Mouse (Mus musculus) liver, embryonic 14.5 days (tissue): Measurements from ENCODE around the gene Fdx1. TPM values are rescaled to one million over a fixed set of nuclear protein-coding genes. Genes with fewer than 3 reads are reported as not detected.

Experiments
- ATAC-seq: fragments of 200-750 bp; cut with Nextera tagmentation; 2 replicates; pipeline ENCODE4 v1.8.0; 2017; ENCODE audit warnings: moderate number of reproducible peaks, mild to moderate bottlenecking, moderate library complexity; ENCODE audit not compliant: insufficient read depth
- DNase-seq, 3 experiments: peaks; one replicate each; pipeline ENCODE4 v3.0.0-alpha.2; 2012 to 2013; ENCODE audit warnings: low read depth in 3 of 3, low spot score in 3 of 3
- H3K27ac ChIP-seq: fragments of 300-500 bp; sonication (generic); 2 replicates; pipeline ENCODE4 v1.5.1; 2014; ENCODE audit warnings: moderate library complexity, mild to moderate bottlenecking, control low read depth, inconsistent platforms
- H3K27me3 ChIP-seq: fragments of 300-500 bp; sonication (generic); 2 replicates; pipeline ENCODE4 v1.6.1; 2014; ENCODE audit warnings: mild to moderate bottlenecking, low read length, moderate library complexity; ENCODE audit not compliant: control insufficient read depth, insufficient read depth
- H3K36me3 ChIP-seq: fragments of 300-500 bp; sonication (generic); replicated peaks from 2 replicates; pipeline ENCODE4 v1.6.1; 2014; ENCODE audit warnings: low read depth; ENCODE audit not compliant: control insufficient read depth, insufficient read depth
- H3K4me1 ChIP-seq, 2 experiments: fragments of 200-500 bp in 1 of 2; fragments of 300-500 bp in 1 of 2; sonication (generic) in 1 of 2; replicated peaks; 2 replicates each; pipeline ENCODE4 v1.6.1; 2012 to 2014; ENCODE audit warnings: antibody characterized with exemption in 1 of 2, inconsistent platforms in 1 of 2, low read length in 1 of 2; ENCODE audit not compliant: control insufficient read depth in 2 of 2, insufficient read depth in 2 of 2
- H3K4me2 ChIP-seq: fragments of 300-500 bp; sonication (generic); 2 replicates; pipeline ENCODE4 v1.6.1; 2014; ENCODE audit warnings: low read depth, mild to moderate bottlenecking, control low read depth, moderate library complexity
- H3K4me3 ChIP-seq, 2 experiments: fragments of 200-500 bp in 1 of 2; fragments of 300-500 bp in 1 of 2; sonication (generic) in 1 of 2; 2 replicates each; pipeline ENCODE4 v1.5.1; 2012 to 2014; ENCODE audit warnings: low read depth in 2 of 2, low read length in 2 of 2, mild to moderate bottlenecking in 2 of 2, control low read depth in 1 of 2, inconsistent platforms in 1 of 2, moderate library complexity in 1 of 2; ENCODE audit not compliant: insufficient read depth in 1 of 2
- H3K9ac ChIP-seq: fragments of 300-500 bp; sonication (generic); replicated peaks from 2 replicates; pipeline ENCODE4 v1.6.1; 2014; ENCODE audit warnings: mild to moderate bottlenecking, control low read depth, moderate library complexity
- H3K9me3 ChIP-seq: fragments of 300-500 bp; sonication (generic); 2 replicates; pipeline ENCODE4 v1.6.1; 2016; ENCODE audit warnings: low read length, mixed read lengths; ENCODE audit not compliant: control insufficient read depth
- CTCF ChIP-seq: IDR thresholded peaks from 2 replicates; pipeline ENCODE4 v1.5.1; 2016; ENCODE audit warnings: antibody characterized with exemption, low read depth, control low read depth
- EP300 ChIP-seq: IDR thresholded peaks from 2 replicates; pipeline ENCODE4 v1.6.1; 2016; ENCODE audit warnings: antibody characterized with exemption, low read depth
- WGBS: fragments of 180-500 bp; shearing (Covaris S2); extraction: QIAGEN DNeasy Blood & Tissue Kit; methylation state at CpG from one replicate; pipeline ENCODE4 v1.1.7; 2014; ENCODE audit not compliant: insufficient replicate concordance; 5-methylcytosine and 5-hydroxymethylcytosine counted together
- polyA plus RNA-seq, 2 experiments: library from polyadenylated mRNA; depleted of rRNA in 1 of 2; stranded (reverse) in 1 of 2; unstranded in 1 of 2; fragments of >200 nt; fragmentation: Nextera tagmentation in 1 of 2; extraction: Ambion mirVana in 1 of 2; gene quantifications; 2 replicates each; pipeline versions ENCODE4 v1.2.1 to v1.2.3; 2012 to 2014

Fdx1 gene
- polyA plus RNA-seq, 2 experiments = 12.0 to 36.4 TPM

DNA sequence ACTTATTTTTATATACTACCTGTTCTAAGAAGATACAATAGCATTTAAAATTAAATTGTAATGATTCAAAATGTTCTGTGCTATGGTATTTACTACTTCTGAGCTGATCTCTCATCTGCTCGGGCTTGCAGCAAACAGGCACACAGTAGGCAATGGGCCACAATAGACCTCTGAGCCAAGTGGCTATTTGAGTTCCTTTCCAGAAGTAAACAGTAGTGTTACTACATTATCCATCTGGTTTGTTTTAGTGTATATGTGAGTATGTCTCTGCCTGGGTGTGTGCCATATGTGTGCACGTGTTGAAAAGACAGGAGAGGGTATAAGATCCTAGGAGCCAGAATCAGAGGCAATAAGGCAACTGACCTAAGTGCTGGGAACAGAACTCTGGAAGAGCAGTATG is 6.9 kb downstream of the Fdx1 start:
- DNase-seq = no peak
- H3K4me2 ChIP-seq = no peak overlapping the region
- TF ChIP-seq CTCF = no peak
- no peak for TF ChIP-seq EP300
- H3K9ac ChIP-seq = no peak overlapping the region
- H3K36me3 ChIP-seq = no peaks in the 10 kb centered on the region
- H3K4me3 ChIP-seq = no peak overlapping the region
- WGBS = 54% methylated on average over 2 of the region's 2 CpGs
- H3K27me3 ChIP-seq = no peaks in the 10 kb centered on the region
- H3K9me3 ChIP-seq = no peaks in the 10 kb centered on the region
- no peak overlapping the region for H3K27ac ChIP-seq
- no peak for ATAC-seq
- H3K4me1 ChIP-seq = no peaks in the 10 kb centered on the region

DNA sequence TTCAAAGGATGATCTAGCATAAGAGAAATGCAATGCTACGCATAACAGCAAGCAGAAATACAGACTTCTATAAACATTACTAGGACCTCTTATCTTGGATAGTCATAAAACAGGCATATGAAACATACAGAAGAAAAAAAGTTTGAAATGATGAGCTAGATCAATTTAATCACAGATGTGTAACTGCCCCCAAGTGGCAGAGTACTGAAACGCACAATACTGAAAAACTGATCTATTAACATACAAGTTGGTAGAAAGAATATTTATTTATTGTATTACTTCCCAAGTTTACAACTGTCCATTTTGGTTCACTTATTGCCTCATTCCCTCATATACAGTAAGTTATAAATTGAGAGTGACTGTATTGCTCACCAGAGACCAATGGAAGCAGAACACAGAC is 12.0 kb downstream of the Fdx1 start:
- TF ChIP-seq CTCF (no peak), EP300 (no peak)
- ATAC-seq (no peak), DNase-seq (no peak)
- Histone ChIP-seq H3K36me3 (no peaks in the 10 kb centered on the region), H3K9me3 (no peaks in the 10 kb centered on the region), H3K4me2 (no peak overlapping the region), H3K27me3 (no peaks in the 10 kb centered on the region), H3K4me1 (no peaks in the 10 kb centered on the region), H3K27ac (no peak overlapping the region), H3K9ac (no peak overlapping the region), H3K4me3 (no peak overlapping the region)
- WGBS = 64% methylated on average over 2 of the region's 2 CpGs

DNA sequence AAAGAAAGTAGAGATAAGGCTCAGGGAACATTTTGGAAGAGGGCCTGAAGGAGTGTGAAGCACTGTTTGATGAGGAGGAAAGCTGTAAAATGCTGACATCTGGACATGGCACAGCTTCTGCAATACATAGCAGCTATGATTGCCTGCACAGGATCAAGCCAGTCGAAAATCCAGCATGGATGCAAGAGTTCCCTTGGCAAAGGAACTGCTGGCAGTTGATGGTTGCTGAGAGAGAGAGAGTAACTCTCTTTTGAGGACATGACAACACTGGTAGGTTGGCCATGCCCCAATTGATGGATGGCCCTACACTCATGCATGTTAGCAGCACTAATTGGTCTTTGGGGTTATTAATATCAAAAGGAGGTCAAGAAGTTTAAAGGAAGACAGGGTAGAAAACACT is 12.7 kb downstream of the Fdx1 start:
- 42% methylated on average over 1 of the region's 1 CpGs for WGBS
- no peak overlapping the region for H3K4me2 ChIP-seq
- H3K9me3 ChIP-seq = no peaks in the 10 kb centered on the region
- no peaks in the 10 kb centered on the region for H3K4me1 ChIP-seq
- H3K27ac ChIP-seq = no peak overlapping the region
- DNase-seq = no peak
- H3K27me3 ChIP-seq = no peaks in the 10 kb centered on the region
- no peak overlapping the region for H3K9ac ChIP-seq
- ATAC-seq = no peak
- no peak overlapping the region for H3K4me3 ChIP-seq
- TF ChIP-seq CTCF (no peak), EP300 (no peak)
- no peaks in the 10 kb centered on the region for H3K36me3 ChIP-seq

DNA sequence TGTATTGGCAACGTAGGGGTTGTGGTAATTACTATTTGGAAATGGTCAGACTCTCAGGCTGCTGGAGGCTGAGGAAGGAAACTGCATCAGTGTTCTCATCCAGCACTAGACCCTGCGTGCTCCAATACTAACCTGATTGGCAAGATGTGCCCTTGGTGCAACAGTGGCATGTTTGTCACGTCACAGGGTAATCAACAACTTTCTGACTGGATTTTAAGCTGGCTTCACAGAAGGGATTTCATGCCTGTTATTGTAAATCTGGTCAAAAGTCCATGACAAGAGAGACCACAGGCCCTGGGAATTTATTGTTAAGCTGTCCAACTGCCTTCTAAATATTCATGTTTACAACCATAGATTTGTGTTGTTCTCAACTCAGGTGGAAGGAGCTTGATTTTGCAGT is 13.1 kb downstream of the Fdx1 start:
- Histone ChIP-seq H3K9ac (no peak overlapping the region), H3K4me3 (no peak overlapping the region), H3K36me3 (no peaks in the 10 kb centered on the region), H3K27ac (no peak overlapping the region), H3K4me1 (no peaks in the 10 kb centered on the region), H3K9me3 (no peaks in the 10 kb centered on the region), H3K4me2 (no peak overlapping the region), H3K27me3 (no peaks in the 10 kb centered on the region)
- DNase-seq (no peak), ATAC-seq (no peak)
- WGBS = 71% methylated on average over 3 of the region's 3 CpGs
- TF ChIP-seq EP300 (no peak), CTCF (no peak)

DNA sequence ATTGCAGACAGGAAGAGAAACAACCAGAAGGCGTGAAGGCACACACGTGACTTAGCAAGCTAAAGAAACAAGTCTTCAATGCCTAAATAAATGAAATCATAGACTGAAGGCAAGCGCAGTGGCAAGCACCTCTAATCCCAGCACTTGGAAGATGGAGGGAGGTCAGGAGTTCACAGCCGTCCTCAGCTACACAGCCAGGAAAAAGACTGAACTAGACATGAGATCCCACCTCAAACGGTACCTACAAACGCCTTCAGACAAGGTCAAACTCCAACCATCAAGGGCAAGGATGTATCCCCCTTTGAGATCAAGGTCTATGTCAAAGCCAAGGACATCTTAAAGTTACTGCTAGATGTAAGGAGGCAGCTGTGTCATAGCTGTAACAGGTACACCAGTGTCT is 19.4 kb downstream of the Fdx1 start:
- no peak for DNase-seq
- Histone ChIP-seq H3K4me2 (no peak overlapping the region), H3K36me3 (no peaks in the 10 kb centered on the region), H3K27me3 (no peaks in the 10 kb centered on the region), H3K9ac (no peak overlapping the region), H3K4me3 (no peak overlapping the region), H3K9me3 (no peaks in the 10 kb centered on the region), H3K27ac (no peak overlapping the region), H3K4me1 (no peaks in the 10 kb centered on the region)
- 71% methylated on average over 6 of the region's 6 CpGs for WGBS
- no peak for TF ChIP-seq CTCF
- no peak for TF ChIP-seq EP300
- ATAC-seq = no peak

DNA sequence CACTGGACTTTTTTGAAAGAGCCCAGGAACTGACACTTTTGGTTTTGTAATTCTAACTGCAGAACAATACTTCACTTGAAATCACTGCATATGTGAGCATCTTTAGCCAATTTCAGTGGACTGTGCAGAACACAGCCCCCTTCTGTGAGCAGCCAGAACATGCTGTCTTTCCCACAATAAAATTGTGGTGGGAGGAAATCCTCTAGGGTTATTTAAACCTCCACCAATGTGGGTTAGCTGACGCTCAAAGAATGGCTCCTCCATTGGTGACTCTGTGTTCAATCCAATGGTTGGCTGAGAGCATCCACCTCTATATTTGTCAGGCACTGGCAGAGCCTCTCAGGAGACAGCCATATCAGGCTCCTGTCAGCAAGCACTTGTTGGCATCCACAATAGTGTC is 28.7 kb downstream of the Fdx1 start:
- Histone ChIP-seq H3K4me3 (no peak overlapping the region), H3K9ac (no peak overlapping the region), H3K27ac (no peak overlapping the region), H3K36me3 (no peaks in the 10 kb centered on the region), H3K4me1 (no peaks in the 10 kb centered on the region; a peak in 1 of 4 replicates), H3K27me3 (no peaks in the 10 kb centered on the region), H3K9me3 (no peaks in the 10 kb centered on the region), H3K4me2 (no peak overlapping the region)
- TF ChIP-seq CTCF = no peak
- no peak for TF ChIP-seq EP300
- DNase-seq = no peak
- no peak for ATAC-seq
- 69% methylated on average over 1 of the region's 1 CpGs for WGBS
